Mouse (Mus musculus): ENCODE results near the gene Abt1. TPM values are rescaled to one million over a fixed set of nuclear protein-coding genes. Genes with fewer than 3 reads are reported as not detected.
"Not testable (repeated sequence)": the region's sequence is repeated elsewhere in the genome, so short reads cannot be mapped to it uniquely, and the experiment has no call there.

Gene Abt1
- polyA plus RNA-seq, 1 experiment from 2014 or later, result 13.4 TPM

GRCm38 (mm10) chr13:23400771-23401682 lies 22.6 kb downstream of the Abt1 start:
- Histone ChIP-seq H3K27me3 (ENCODE audit: insufficient read depth, poor library complexity, severe bottlenecking) (peaks cover 41% of the 10 kb centered on the region), H3K27ac (no peak overlapping the region), H3K4me3 (peak overlapping the region; percentile 54), H3K9me3 (no peaks in the 10 kb centered on the region), H3K36me3 (no peaks in the 10 kb centered on the region), H3K4me1 (replicated peaks) (peaks cover 17% of the 10 kb centered on the region)
- WGBS, result 3% methylated on average over 24 of the region's 24 CpGs
- no peak for DNase-seq (ENCODE audit: low spot score)

GRCm38 (mm10) chr13:23396913-23397312 lies 26.8 kb downstream of the Abt1 start:
- Histone ChIP-seq H3K27me3 (ENCODE audit: insufficient read depth, poor library complexity, severe bottlenecking) (peaks cover 67% of the 10 kb centered on the region), H3K4me1 (replicated peaks) (peaks cover 17% of the 10 kb centered on the region), H3K4me3 (peak overlapping the region; percentile 62)
- peak; percentile 49 for DNase-seq (ENCODE audit: low spot score)
- H3K27ac ChIP-seq, H3K9me3 ChIP-seq, H3K36me3 ChIP-seq: not testable (repeated sequence)
- 7% methylated on average over 14 of the region's 14 CpGs for WGBS

GRCm38 (mm10) chr13:23396246-23396703 lies 27.4 kb downstream of the Abt1 start:
- Histone ChIP-seq H3K27ac (no peak overlapping the region), H3K4me1 (replicated peaks) (peaks cover 12% of the 10 kb centered on the region; the same call in 1 of the 2 replicates), H3K27me3 (ENCODE audit: insufficient read depth, poor library complexity, severe bottlenecking) (peaks cover 71% of the 10 kb centered on the region), H3K4me3 (peak overlapping the region; percentile 62), H3K9me3 (no peaks in the 10 kb centered on the region), H3K36me3 (no peaks in the 10 kb centered on the region)
- DNase-seq (ENCODE audit: low spot score), result peak; percentile 68
- WGBS, result under 1% methylated on average over 31 of the region's 31 CpGs

GRCm38 (mm10) chr13:23395301-23396245 lies 28.1 kb downstream of the Abt1 start:
- no peaks in the 10 kb centered on the region for H3K36me3 ChIP-seq
- H3K4me1 ChIP-seq (replicated peaks), result peaks cover 12% of the 10 kb centered on the region; the same call in 1 of the 2 replicates
- H3K4me3 ChIP-seq, result peak overlapping the region; percentile 62
- peaks cover 71% of the 10 kb centered on the region for H3K27me3 ChIP-seq (ENCODE audit: insufficient read depth, poor library complexity, severe bottlenecking)
- DNase-seq (ENCODE audit: low spot score), result peak; percentile 54
- WGBS, result 3% methylated on average over 43 of the region's 43 CpGs
- no peaks in the 10 kb centered on the region for H3K9me3 ChIP-seq
- H3K27ac ChIP-seq, result no peak overlapping the region

GRCm38 (mm10) chr13:23387548-23387947 lies 36.1 kb downstream of the Abt1 start:
- Histone ChIP-seq H3K9me3 (no peaks in the 10 kb centered on the region), H3K36me3 (no peaks in the 10 kb centered on the region), H3K4me3 (no peak overlapping the region), H3K4me1 (replicated peaks) (no peaks in the 10 kb centered on the region), H3K27me3 (ENCODE audit: insufficient read depth, poor library complexity, severe bottlenecking) (peaks cover 6% of the 10 kb centered on the region; the same call in 1 of the 2 replicates), H3K27ac (no peak overlapping the region)
- DNase-seq (ENCODE audit: low spot score), result no peak
- WGBS, result 91% methylated on average over 1 of the region's 1 CpGs

- 65% methylated on average over 1 of the region's 1 CpGs for WGBS
- Histone ChIP-seq H3K4me3 (no peak overlapping the region), H3K27ac (no peak overlapping the region), H3K4me1 (replicated peaks) (no peaks in the 10 kb centered on the region), H3K9me3 (no peaks in the 10 kb centered on the region), H3K36me3 (no peaks in the 10 kb centered on the region), H3K27me3 (ENCODE audit: insufficient read depth, poor library complexity, severe bottlenecking) (no peaks in the 10 kb centered on the region)
- DNase-seq (ENCODE audit: low spot score), result no peak
Observed at GRCm38 (mm10) chr13:23383127-23383526, 40.5 kb downstream of the Abt1 start.

DNA sequence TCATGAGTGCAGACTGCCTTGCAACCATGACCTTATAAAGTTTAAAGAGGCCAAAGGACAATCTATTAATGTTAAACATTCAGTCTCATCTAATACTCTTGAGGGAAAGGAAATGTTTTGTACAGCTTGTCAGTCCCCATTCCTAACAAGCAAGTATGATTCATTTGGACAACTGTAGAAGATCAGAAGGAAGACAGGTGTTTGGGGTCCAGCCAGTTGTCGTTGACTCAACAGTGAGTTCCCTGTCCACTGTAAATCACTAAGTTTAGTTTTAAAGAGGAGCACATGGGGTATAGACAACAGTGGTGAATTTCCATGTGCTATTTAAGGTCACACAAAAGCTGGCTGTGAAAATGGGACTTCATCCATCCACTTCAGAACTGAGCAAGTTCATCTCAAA lies 51.2 kb downstream of the Abt1 start:
- Histone ChIP-seq H3K27me3 (ENCODE audit: insufficient read depth, poor library complexity, severe bottlenecking) (no peaks in the 10 kb centered on the region), H3K4me3 (no peak overlapping the region), H3K36me3 (no peaks in the 10 kb centered on the region), H3K27ac (no peak overlapping the region), H3K4me1 (replicated peaks) (peaks cover 14% of the 10 kb centered on the region), H3K9me3 (no peaks in the 10 kb centered on the region)
- DNase-seq (ENCODE audit: low spot score), result no peak
- 84% methylated on average over 1 of the region's 1 CpGs for WGBS

DNA sequence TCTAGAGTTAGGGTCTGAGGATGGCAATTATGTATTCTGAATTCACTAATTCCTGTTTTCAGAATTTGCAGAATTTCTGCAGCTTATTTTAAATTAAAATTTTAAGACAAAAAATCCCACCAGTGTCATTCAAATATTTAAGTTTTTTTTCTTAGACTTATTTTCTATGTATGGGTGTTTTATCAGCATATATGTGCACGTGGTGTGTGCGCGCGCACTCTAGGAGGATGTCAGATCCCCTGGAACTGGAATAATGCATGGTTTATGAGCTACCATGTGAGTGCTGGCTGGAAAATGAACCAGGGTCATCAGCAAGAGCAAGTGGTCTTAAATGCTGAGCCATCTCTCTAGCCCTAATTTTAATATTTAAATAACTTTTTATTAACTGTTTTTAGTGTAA lies 53.6 kb downstream of the Abt1 start:
- H3K27me3 ChIP-seq (ENCODE audit: insufficient read depth, poor library complexity, severe bottlenecking), result no peaks in the 10 kb centered on the region
- H3K36me3 ChIP-seq, result peaks cover 15% of the 10 kb centered on the region
- H3K4me1 ChIP-seq (replicated peaks), result peaks cover 27% of the 10 kb centered on the region
- 0 out of 2 replicates have a peak overlapping the region, but pooled peaks have one; percentile 95 for H3K27ac ChIP-seq
- no peaks in the 10 kb centered on the region for H3K9me3 ChIP-seq
- DNase-seq (ENCODE audit: low spot score), result no peak
- H3K4me3 ChIP-seq, result peak overlapping the region; percentile 78
- WGBS, result 94% methylated on average over 4 of the region's 4 CpGs

GRCm38 (mm10) chr13:23369421-23369765 lies 54.3 kb downstream of the Abt1 start:
- WGBS, result under 1% methylated on average over 10 of the region's 10 CpGs
- H3K9me3 ChIP-seq, result no peaks in the 10 kb centered on the region
- no peaks in the 10 kb centered on the region for H3K27me3 ChIP-seq (ENCODE audit: insufficient read depth, poor library complexity, severe bottlenecking)
- peak overlapping the region; percentile 78 for H3K4me3 ChIP-seq
- peaks cover 27% of the 10 kb centered on the region for H3K4me1 ChIP-seq (replicated peaks)
- peaks cover 22% of the 10 kb centered on the region for H3K36me3 ChIP-seq
- H3K27ac ChIP-seq, result peak overlapping the region; percentile 95
- no peak for DNase-seq (ENCODE audit: low spot score)

DNA sequence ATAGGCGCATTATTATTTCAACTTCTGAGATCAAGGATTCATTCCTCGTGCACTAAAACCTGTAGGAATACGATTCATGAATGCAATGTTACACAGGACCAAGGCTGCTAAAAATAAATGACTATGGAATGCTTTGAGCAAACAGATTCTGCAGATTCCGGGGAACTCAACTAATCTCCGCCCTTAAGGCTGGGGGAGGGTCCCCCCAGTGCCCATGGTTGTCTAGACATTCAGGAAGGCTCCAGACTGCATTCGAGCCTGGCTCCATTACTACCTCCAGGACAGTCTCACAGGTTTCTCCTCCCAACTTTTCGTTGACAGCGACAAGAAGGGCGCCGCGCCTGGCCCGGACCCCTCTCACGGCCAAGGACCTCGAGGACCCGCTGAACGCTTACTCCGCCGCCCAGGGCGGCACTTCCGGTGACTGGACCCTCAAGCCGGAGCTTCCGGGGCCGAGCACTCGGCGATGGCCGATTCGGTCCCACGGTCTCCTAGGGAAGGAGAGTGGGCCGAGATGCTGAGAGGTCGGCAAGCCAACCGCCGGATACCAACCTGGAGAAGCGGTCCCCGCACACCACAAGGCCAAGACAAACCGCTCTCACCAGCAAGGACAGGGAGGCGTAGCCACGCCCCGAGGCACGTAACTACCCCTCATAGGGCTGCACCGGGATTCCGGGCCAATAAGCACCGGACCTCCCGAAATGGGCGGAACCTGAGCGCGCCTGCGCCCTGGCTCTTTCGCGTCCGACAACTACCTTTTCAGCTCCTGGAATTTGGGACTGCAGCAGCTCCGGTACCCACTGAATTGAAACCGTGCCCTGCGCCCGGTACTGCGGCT lies 54.9 kb downstream of the Abt1 start, which contains the start of gene Zfp322a:
TSS of gene Zfp322a (minus strand) at position 626 of the 838 bp plus-strand sequence.
- Histone ChIP-seq H3K4me1 (replicated peaks) (peaks cover 27% of the 10 kb centered on the region), H3K36me3 (peaks cover 27% of the 10 kb centered on the region), H3K27ac (peak within 1 kb of the TSS; percentile 95), H3K9me3 (no peaks in the 10 kb centered on the region), H3K4me3 (peak within 1 kb of the TSS; percentile 78), H3K27me3 (ENCODE audit: insufficient read depth, poor library complexity, severe bottlenecking) (no peaks in the 10 kb centered on the region)
- peak; percentile 98 for DNase-seq (ENCODE audit: low spot score)
- under 1% methylated on average over 55 of the region's 55 CpGs for WGBS

All from hindbrain, embryonic 10.5 days (tissue).